Mouse (Mus musculus) heart, postnatal 0 days (tissue): Measurements from ENCODE around the gene Tlr11.

Experiments used
- CTCF ChIP-seq: IDR thresholded peaks from 2 replicates; pipeline ENCODE4 v1.5.1; 2016; ENCODE audit warnings: antibody characterized with exemption, control low read depth, low read depth
- EP300 ChIP-seq: IDR thresholded peaks from 2 replicates; pipeline ENCODE4 v1.6.1; 2016; ENCODE audit warnings: antibody characterized with exemption, low read depth

GRCm38 (mm10) chr14:50363561-50363960, 5.8 kb downstream of the Tlr11 start:
- TF ChIP-seq EP300 (no peak), CTCF (no peak)
